Mouse (Mus musculus) retina, postnatal 1 day (tissue): ENCODE data around the gene Mrpl43.

ENCODE experiments used
- DNase-seq: peaks from one replicate; pipeline ENCODE4 v3.0.0-alpha.2; 2012

Gene Mrpl43

GRCm38 (mm10) chr19:44959633-44960032 lies 46.6 kb downstream of the Mrpl43 start:
- DNase-seq: no peak
